Mouse (Mus musculus): ENCODE measurements around the gene Dnase1.

- peak; percentile 29; the same call in 1 of the 2 replicates for TF ChIP-seq EP300 (IDR thresholded peaks at IDR 0.05; ENCODE audit: low read depth)
- no peak for TF ChIP-seq CTCF (IDR thresholded peaks at IDR 0.05; ENCODE audit: low read depth)
Measured at GRCm38 (mm10) chr16:4029371-4029841, 7.3 kb upstream of the Dnase1 start.
